Mouse (Mus musculus): ENCODE data around the gene Ctcfl.

GRCm38 (mm10) chr2:173132794-173133300, 13.5 kb upstream of the Ctcfl start:
- TF ChIP-seq CTCF (IDR thresholded peaks at IDR 0.05; ENCODE audit: control insufficient read depth, insufficient read depth, insufficient replicate concordance, low read depth, low read length) (no peak), POLR2A (IDR thresholded peaks at IDR 0.05; ENCODE audit: control insufficient read depth, low read depth, low read length) (no peak)

Measured in testis, adult 2 months (tissue).